Mouse (Mus musculus): Measurements from ENCODE around the gene Enkur. TPM values are rescaled to one million over a fixed set of nuclear protein-coding genes. Genes with fewer than 3 reads are reported as not detected.
A peak's percentile ranks its signal among the peaks of the same experiment; 100 is the strongest.
"Not testable (repeated sequence)": the region's sequence is repeated elsewhere in the genome, so short reads cannot be mapped to it uniquely, and the experiment has no call there.

Enkur gene
- total RNA-seq (2021): under 1 TPM; 0.20 to 0.87 TPM
- long read RNA-seq, experiment 1: 0 reads
- long read RNA-seq, experiment 2: 0 reads

DNA sequence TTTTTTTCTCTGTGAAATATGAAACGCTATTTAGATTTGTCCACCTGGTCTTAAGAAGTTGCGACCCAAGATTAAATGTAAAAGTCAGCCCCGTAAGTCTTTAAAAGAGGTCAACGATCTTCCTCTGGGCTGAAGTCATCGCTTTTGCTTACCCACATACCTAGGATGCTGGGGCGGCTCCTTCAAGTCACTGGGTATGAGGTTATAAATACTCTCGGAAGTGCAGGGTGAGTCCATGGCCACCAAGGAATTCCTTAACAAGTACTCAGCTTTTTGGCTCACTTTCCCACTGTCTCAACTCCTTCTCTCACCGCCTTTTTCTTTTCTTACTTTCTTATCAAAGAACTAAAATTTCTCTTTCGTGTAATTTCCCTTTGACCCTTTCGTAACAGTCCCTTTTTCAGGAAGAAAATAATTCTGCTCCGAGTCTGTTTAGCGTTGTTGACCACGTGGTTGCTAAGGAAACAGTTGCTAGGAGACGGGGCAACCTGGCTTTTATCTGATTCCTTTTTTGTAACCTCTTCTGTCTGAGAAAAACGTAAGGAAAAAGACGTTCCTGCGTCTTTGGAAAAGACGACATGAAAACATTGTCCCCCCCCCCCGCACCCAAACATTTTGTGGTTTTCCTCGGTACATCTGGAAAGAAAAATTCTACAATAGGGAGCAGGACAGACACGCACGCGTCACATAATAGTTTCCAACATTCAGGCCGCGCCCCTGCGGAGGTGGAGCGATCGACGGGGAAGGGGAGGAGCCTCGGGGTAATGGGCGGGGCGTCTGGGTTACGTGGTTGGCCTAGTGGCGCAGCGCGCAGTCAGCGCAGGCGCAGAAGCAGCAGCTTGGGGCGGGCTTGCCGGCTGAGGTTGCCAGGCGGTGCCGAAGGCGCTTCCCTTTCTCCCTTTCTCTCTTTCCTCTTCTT is at the start of gene Enkur, which contains the start of gene Thnsl1:
Gene Enkur (minus strand): TSS at position 454 of the 919 bp plus-strand sequence.
Gene Thnsl1 (plus strand): TSS at position 813 of the 919 bp plus-strand sequence.
- intact Hi-C loops (cut with DNase I): loop anchor here (5.0 kb wide), 1 partner anchor 238 kb away; the partner anchor contains the start of gene Arhgap21
- H3K4me3 ChIP-seq: peak within 1 kb of the TSS; percentile 94
- peak within 1 kb of the TSS; percentile 90 for H3K27ac ChIP-seq
- peak; percentile 98 for DNase-seq
- TF ChIP-seq CTCF (IDR thresholded peaks at IDR 0.05): no peak

DNA sequence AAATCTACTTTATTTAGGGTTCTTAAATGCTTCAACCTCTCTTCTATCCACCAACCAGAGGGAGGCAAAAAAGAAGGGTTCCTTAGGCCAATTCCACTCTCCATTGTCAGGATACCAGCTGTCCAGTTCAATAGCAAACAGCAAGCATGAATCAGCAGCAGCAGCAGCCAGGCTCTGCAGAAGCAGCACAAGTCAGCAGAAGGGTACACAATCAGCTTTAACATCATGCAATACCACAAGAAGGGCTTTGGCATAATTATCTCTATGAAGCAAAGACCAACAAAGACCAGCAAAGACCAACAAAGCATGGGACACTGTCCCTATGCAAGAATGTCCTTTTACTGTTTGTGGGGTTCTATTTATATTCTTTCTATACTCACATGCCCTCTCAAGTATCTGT is 49.1 kb upstream of the Enkur start:
- no peak for DNase-seq
- TF ChIP-seq CTCF (IDR thresholded peaks at IDR 0.05): no peak
- Histone ChIP-seq H3K27ac (no peak overlapping the region), H3K4me3 (no peak overlapping the region)
- intact Hi-C loops (cut with DNase I): no loop called here

GRCm38 (mm10) chr2:21253644-21254043 is 48.5 kb upstream of the Enkur start:
- no peak overlapping the region for H3K27ac ChIP-seq
- intact Hi-C loops (cut with DNase I): no loop called here
- no peak for DNase-seq
- H3K4me3 ChIP-seq: no peak overlapping the region
- TF ChIP-seq CTCF (IDR thresholded peaks at IDR 0.05): no peak

DNA sequence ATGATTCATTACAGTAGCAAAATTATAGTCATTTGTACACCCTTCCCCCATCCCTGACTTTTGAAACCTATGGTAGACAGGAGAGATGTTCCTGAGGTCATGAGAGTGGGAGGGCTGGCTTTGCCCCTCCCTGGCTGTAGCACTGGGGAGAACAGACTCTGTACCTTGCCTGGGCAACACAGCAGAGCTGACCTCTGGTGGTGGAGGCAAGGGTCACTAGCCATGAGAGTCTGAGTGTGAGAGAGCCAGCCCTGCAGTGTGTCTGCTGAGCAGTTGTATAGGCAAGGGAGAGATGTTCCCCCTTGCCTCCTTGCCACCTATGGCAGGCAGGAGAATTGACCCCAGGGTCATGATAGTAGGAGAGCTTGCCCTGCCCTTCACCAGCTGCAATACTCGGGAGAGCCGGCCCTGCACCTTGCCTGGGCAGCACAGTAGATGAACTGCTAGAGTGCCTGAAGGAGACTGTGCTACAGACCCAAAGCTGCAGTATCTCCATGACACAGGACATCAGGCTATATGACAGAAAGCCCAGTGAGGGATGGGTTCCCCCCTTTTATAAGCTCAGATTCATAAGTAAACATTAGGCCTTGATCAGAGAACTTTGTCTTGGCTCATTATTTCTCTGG is 40.4 kb upstream of the Enkur start:
- TF ChIP-seq CTCF (IDR thresholded peaks at IDR 0.05): no peak

DNA sequence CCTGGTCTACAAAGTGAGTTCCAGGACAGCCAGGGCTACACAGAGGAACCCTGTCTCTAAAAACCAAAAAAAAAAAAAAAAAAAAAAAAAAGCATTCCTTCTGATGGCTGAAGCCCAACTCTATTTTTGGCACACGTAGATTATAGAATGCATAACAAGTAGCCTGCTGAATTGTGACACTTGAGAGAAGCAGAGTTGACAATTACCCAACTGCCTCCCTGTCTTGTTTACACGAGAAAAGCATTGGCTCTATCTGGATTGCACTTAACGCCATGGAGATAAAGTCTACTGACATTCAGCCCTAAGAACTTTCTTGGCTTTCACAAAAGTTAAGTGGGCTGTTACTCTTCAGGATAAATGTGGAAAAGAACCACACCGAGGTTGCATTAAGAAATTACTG is 39.8 kb upstream of the Enkur start:
- TF ChIP-seq CTCF (IDR thresholded peaks at IDR 0.05): no peak
- DNase-seq: no peak
- Histone ChIP-seq H3K4me3 (no peak overlapping the region), H3K27ac (no peak overlapping the region)
- intact Hi-C loops (cut with DNase I): no loop called here

More for the DNA sequence above, 40.4 kb upstream of the Enkur start:
- no peak for DNase-seq
- no peak overlapping the region for H3K4me3 ChIP-seq
- intact Hi-C loops (cut with DNase I): no loop called here
- H3K27ac ChIP-seq: no peak overlapping the region

GRCm38 (mm10) chr2:21244104-21244503 is 38.9 kb upstream of the Enkur start:
- H3K27ac ChIP-seq; intact Hi-C loops (cut with DNase I): not testable (repeated sequence)

DNA sequence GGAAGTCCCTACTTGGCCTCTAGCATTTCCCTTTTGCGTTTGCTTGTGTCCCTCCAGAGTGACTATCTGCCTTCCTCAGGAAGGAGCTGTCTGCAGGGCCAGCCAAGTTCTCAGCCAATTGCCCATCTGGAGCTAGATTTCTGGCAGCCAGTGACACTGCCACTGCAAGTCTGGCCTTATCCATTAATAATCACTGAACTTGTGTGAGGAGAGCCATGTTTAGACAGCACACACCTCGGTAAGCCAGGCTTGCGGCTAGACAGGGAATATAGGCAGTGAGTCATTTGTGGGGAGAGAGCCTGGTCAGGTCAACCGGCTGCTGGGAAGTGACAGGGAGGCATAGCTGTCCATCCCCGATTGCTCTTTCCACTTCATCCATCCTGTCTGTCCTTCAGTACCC is 31.7 kb upstream of the Enkur start:
- DNase-seq: no peak
- intact Hi-C loops (cut with DNase I): no loop called here
- Histone ChIP-seq H3K27ac (no peak overlapping the region), H3K4me3 (no peak overlapping the region)
- no peak for TF ChIP-seq CTCF (IDR thresholded peaks at IDR 0.05)

More at GRCm38 (mm10) chr2:21244104-21244503, 38.9 kb upstream of the Enkur start:
- H3K4me3 ChIP-seq, DNase-seq: not testable (repeated sequence)

DNA sequence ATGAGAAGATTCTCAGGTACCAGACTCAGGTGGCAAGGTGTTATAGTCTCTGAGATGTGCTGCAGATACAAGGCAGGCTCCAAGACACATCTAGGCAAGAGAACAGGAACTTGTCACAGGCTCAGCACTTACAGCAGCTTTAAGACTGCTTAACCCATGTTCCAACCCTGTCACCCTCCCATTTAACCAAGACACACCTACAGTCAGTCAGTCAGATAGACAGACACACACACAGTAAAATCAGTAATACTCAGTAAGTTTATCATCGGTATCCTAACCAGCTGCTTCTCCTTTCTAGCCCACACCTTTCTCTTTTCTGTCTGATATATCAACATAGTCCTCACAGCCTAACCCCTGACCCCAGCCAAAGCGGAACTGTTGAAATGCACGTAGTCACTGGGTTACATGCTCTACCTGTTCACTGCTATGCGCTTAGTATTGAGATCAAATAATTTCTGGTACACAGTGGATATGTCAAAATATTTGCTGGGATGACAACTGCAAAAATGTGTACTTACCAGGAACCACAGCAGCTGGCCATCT is 30.8 kb upstream of the Enkur start:
- TF ChIP-seq CTCF (IDR thresholded peaks at IDR 0.05): no peak
- DNase-seq: no peak
- intact Hi-C loops (cut with DNase I): no loop called here
- H3K27ac ChIP-seq: no peak overlapping the region
- H3K4me3 ChIP-seq: no peak overlapping the region

- H3K27ac ChIP-seq: no peak overlapping the region
- H3K4me3 ChIP-seq: no peak overlapping the region
- no peak for TF ChIP-seq CTCF (IDR thresholded peaks at IDR 0.05)
- intact Hi-C loops (cut with DNase I): no loop called here
- DNase-seq: no peak
These were observed 29.9 kb upstream of the Enkur start for GRCm38 (mm10) chr2:21234871-21235648.

DNA sequence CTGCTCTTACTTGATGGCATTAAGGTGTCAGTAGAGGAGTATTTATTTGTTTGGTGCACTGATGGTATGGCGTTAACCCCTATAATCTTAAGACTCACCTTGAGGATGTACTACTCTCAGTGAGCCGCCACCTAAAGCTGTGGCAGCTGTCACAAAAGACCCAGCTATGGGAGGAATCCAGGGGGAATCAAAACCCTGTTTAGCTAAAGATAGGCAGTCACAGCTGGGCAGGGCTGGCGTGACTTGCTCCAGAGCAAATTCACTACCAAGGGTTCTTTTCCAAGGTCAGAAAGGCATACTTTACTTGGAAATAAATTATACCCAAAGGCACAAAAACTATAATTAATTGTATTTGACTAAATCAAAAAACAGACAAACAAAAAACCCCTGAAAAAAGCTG is 26.0 kb upstream of the Enkur start:
- DNase-seq: no peak
- Histone ChIP-seq H3K4me3 (no peak overlapping the region), H3K27ac (no peak overlapping the region)
- TF ChIP-seq CTCF (IDR thresholded peaks at IDR 0.05): no peak
- intact Hi-C loops (cut with DNase I): no loop called here

DNA sequence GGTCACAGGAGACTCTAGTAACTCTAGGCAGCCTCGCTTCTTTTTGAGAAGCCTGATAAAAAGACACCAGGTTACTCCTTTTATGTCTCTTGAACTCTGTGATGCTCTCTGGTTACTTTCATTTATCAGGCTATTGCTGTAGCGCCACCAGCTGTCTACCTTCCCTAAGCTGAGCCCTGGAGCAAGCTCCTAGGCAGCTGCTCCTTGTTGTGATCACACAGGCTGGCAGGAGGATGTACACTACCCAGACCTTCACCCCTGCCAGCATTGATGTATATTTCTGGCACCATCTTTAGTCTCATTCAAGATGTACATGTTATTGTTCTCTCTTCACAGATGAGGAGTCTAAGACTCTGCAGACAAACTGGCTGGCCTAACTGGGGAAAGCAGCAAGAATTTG is 25.1 kb upstream of the Enkur start:
- TF ChIP-seq CTCF (IDR thresholded peaks at IDR 0.05): no peak
- DNase-seq: no peak
- intact Hi-C loops (cut with DNase I): no loop called here
- no peak overlapping the region for H3K27ac ChIP-seq
- no peak overlapping the region for H3K4me3 ChIP-seq
